Mouse (Mus musculus) liver, embryonic 12.5 days (tissue): Measurements from ENCODE around the gene Slc22a3. TPM values are rescaled to one million over a fixed set of nuclear protein-coding genes. Genes with fewer than 3 reads are reported as not detected.

Source experiments
- polyA plus RNA-seq: library from polyadenylated mRNA; unstranded; fragments of >200 nt; fragmentation: Nextera tagmentation; extraction: Ambion mirVana; gene quantifications from 2 replicates; pipeline ENCODE4 v1.2.1, GENCODE M21; 2016

Gene Slc22a3
- polyA plus RNA-seq, 1 experiment from 2014 or later = 2.5 TPM

Other genes with a start within 250 kb of the Slc22a3 start
- gene Map3k4, start 188.9 kb downstream of the Slc22a3 start, polyA plus RNA-seq = 23.0 and 24.2 TPM in 2 replicates
- 139 and 140 TPM in 2 replicates for gene Plg, start 129.1 kb downstream of the Slc22a3 start, polyA plus RNA-seq
- not detected in 2 replicates for gene Slc22a2, start 76.4 kb upstream of the Slc22a3 start, polyA plus RNA-seq
- gene Slc22a1, start 168.1 kb upstream of the Slc22a3 start, polyA plus RNA-seq = not detected in 2 replicates